Mouse (Mus musculus) small intestine, adult 2 months (tissue): Measurements from ENCODE around the gene Crb2.

ENCODE experiments used
- CTCF ChIP-seq: fragments of 200-500 bp; IDR thresholded peaks from 2 replicates; pipeline ENCODE4 v1.5.1; 2012; ENCODE audit warnings: low read depth, mild to moderate bottlenecking, control low read depth, inconsistent platforms, low read length, moderate library complexity, mixed read lengths; ENCODE audit not compliant: insufficient replicate concordance, insufficient read length; ENCODE audit errors: extremely low read depth
- POLR2A ChIP-seq: fragments of 200-500 bp; IDR thresholded peaks from 2 replicates; pipeline ENCODE4 v1.6.1; 2012; ENCODE audit warnings: low read depth, mild to moderate bottlenecking, control low read depth, inconsistent platforms, low read length, moderate library complexity

DNA sequence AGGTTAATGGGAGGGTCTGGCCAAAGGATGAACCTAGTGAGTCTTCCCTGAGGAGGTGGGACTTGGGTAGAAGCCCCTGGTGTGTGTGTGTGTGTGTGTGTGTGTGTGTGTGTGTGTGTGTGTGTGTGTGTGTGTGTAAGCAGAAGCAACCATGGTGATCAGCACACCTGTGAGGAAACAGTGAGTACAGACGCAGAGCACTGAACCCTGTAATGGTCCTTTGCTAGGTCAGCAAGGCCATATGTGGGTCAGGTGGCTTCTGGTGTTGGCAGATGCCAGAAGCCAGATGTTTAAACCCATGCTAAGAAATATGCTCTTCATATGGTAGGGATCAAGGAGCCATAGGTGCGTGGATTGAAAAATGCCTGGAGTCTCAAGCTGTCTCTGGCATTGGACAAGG is 11.5 kb upstream of the Crb2 start:
- TF ChIP-seq POLR2A (no peak), CTCF (no peak)
